Mouse (Mus musculus): ENCODE results near the gene Sesn1.

DNA sequence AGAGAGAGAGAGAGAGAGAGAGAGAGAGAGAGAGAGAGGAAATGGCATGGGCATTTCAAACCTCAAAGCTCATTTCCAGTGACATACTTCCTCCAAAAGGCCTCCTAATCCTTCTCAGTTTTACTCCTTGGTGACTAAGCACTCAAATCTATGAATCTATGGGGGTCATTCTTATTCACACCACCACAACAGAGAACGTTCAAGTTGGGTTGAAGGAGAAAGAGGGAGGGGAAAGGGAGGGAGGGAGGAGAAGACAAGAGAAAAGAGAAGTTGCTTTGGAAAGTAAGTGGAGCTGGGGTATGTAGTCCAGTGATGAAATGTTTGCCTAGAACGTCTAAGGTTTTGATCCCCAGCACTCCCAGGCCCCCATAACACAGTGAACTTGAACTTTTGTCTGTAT, 60.4 kb downstream of the Sesn1 start:
- TF ChIP-seq CTCF (IDR thresholded peaks at IDR 0.05; ENCODE audit: low read depth, low read length): no peak
- no peak for TF ChIP-seq POLR2A (IDR thresholded peaks at IDR 0.05; ENCODE audit: insufficient read depth, low read length)
- no peak for TF ChIP-seq EP300 (IDR thresholded peaks at IDR 0.05; ENCODE audit: insufficient read depth, low read depth, low read length)
